Mouse (Mus musculus) midbrain, embryonic 16.5 days (tissue): ENCODE results near the gene Bnipl. TPM values are rescaled to one million over a fixed set of nuclear protein-coding genes. Genes with fewer than 3 reads are reported as not detected.

Source experiments
- ATAC-seq: fragments of 200-750 bp; cut with Nextera tagmentation; 2 replicates; pipeline ENCODE4 v1.8.0; 2017; ENCODE audit warnings: moderate TSS enrichment
- H3K27ac ChIP-seq: fragments of 300-500 bp; sonication (generic); 2 replicates; pipeline ENCODE4 v1.5.1; 2014; ENCODE audit warnings: mild to moderate bottlenecking, low read length, mixed read lengths
- H3K27me3 ChIP-seq: fragments of 300-500 bp; sonication (generic); 2 replicates; pipeline ENCODE4 v1.6.1; 2014; ENCODE audit warnings: low read depth, low read length, mixed read lengths; ENCODE audit not compliant: control insufficient read depth, insufficient read depth
- H3K36me3 ChIP-seq: fragments of 300-500 bp; sonication (generic); 2 replicates; pipeline ENCODE4 v1.6.1; 2014; ENCODE audit warnings: mild to moderate bottlenecking, low read length, moderate library complexity, mixed read lengths; ENCODE audit not compliant: control insufficient read depth, insufficient read depth
- H3K4me1 ChIP-seq: fragments of 300-500 bp; sonication (generic); 2 replicates; pipeline ENCODE4 v1.6.1; 2014; ENCODE audit warnings: mild to moderate bottlenecking, low read length, mixed read lengths; ENCODE audit not compliant: control insufficient read depth, insufficient read depth
- H3K4me2 ChIP-seq: fragments of 300-500 bp; sonication (generic); 2 replicates; pipeline ENCODE4 v1.6.1; 2014; ENCODE audit warnings: mild to moderate bottlenecking, low read length, mixed read lengths
- H3K4me3 ChIP-seq: fragments of 300-500 bp; sonication (generic); 2 replicates; pipeline ENCODE4 v1.5.1; 2014; ENCODE audit warnings: low read depth, mild to moderate bottlenecking, low read length, moderate library complexity, mixed read lengths
- H3K9ac ChIP-seq: fragments of 300-500 bp; sonication (generic); 2 replicates; pipeline ENCODE4 v1.6.1; 2014; ENCODE audit warnings: low read depth, low read length, mixed read lengths
- H3K9me3 ChIP-seq: fragments of 300-500 bp; sonication (generic); replicated peaks from 2 replicates; pipeline ENCODE4 v1.6.1; 2014; ENCODE audit warnings: mild to moderate bottlenecking, low read length, mixed read lengths; ENCODE audit not compliant: control insufficient read depth, poor library complexity, severe bottlenecking
- WGBS: fragments of 180-500 bp; shearing (Covaris S2); extraction: QIAGEN DNeasy Blood & Tissue Kit; methylation state at CpG from one replicate; pipeline ENCODE4 v1.1.7; 2014; 5-methylcytosine and 5-hydroxymethylcytosine counted together
- polyA plus RNA-seq: library from polyadenylated mRNA; unstranded; fragments of >200 nt; fragmentation: Nextera tagmentation; extraction: Ambion mirVana; gene quantifications from 2 replicates; pipeline ENCODE4 v1.2.1, GENCODE M21; 2015

The Bnipl gene
- polyA plus RNA-seq, 1 experiment from 2014 or later = not detected

- Histone ChIP-seq H3K4me1 (peaks cover 22% of the 10 kb centered on the region), H3K27ac (peak overlapping the region; percentile 84), H3K27me3 (no peaks in the 10 kb centered on the region), H3K9me3 (no peaks in the 10 kb centered on the region), H3K4me2 (peak overlapping the region; percentile 86), H3K36me3 (peaks cover under 1% of the 10 kb centered on the region; the same call in 1 of the 2 replicates), H3K4me3 (peak overlapping the region; percentile 60), H3K9ac (peak overlapping the region; percentile 76)
- ATAC-seq = peak; percentile 43
- under 1% methylated on average over 48 of the region's 51 CpGs for WGBS
Observed at GRCm38 (mm10) chr3:95282865-95283588, 32.0 kb upstream of the Bnipl start.

- under 1% methylated on average over 11 of the region's 11 CpGs for WGBS
- no peaks in the 10 kb centered on the region for H3K36me3 ChIP-seq
- no peaks in the 10 kb centered on the region for H3K9me3 ChIP-seq
- peak overlapping the region; percentile 76 for H3K9ac ChIP-seq
- H3K4me2 ChIP-seq = peak overlapping the region; percentile 86
- peaks cover 22% of the 10 kb centered on the region for H3K4me1 ChIP-seq
- no peak for ATAC-seq
- peak overlapping the region; percentile 60 for H3K4me3 ChIP-seq
- peak overlapping the region; percentile 84 for H3K27ac ChIP-seq
- no peaks in the 10 kb centered on the region for H3K27me3 ChIP-seq
Observed at GRCm38 (mm10) chr3:95282381-95282864, 31.4 kb upstream of the Bnipl start.

GRCm38 (mm10) chr3:95281216-95282126 is 30.5 kb upstream of the Bnipl start, which contains the start of the genes Mindy1 and Prune1:
Mindy1 (plus strand) TSS chr3:95281345.
Prune1 (minus strand) TSS chr3:95282076.
- Histone ChIP-seq H3K27ac (peak within 1 kb of the TSS; percentile 84), H3K9ac (peak within 1 kb of the TSS; percentile 84), H3K36me3 (no peaks in the 10 kb centered on the region), H3K4me1 (peaks cover 22% of the 10 kb centered on the region), H3K4me2 (peak within 1 kb of the TSS; percentile 86), H3K4me3 (peak within 1 kb of the TSS; percentile 71), H3K27me3 (no peaks in the 10 kb centered on the region), H3K9me3 (no peaks in the 10 kb centered on the region)
- ATAC-seq = peak; percentile 92
- under 1% methylated on average over 40 of the region's 53 CpGs for WGBS

- peak overlapping the region; percentile 84 for H3K27ac ChIP-seq
- ATAC-seq = no peak
- WGBS = 32% methylated on average over 8 of the region's 8 CpGs
- no peaks in the 10 kb centered on the region for H3K36me3 ChIP-seq
- peak overlapping the region; percentile 71 for H3K4me3 ChIP-seq
- H3K9me3 ChIP-seq = no peaks in the 10 kb centered on the region
- H3K4me2 ChIP-seq = peak overlapping the region; percentile 86
- H3K4me1 ChIP-seq = peaks cover 22% of the 10 kb centered on the region
- peak overlapping the region; percentile 84 for H3K9ac ChIP-seq
- no peaks in the 10 kb centered on the region for H3K27me3 ChIP-seq
Observed at GRCm38 (mm10) chr3:95280747-95281146, 29.8 kb upstream of the Bnipl start.

- no peaks in the 10 kb centered on the region for H3K27me3 ChIP-seq
- H3K27ac ChIP-seq = no peak overlapping the region
- H3K4me2 ChIP-seq = no peak overlapping the region
- H3K4me3 ChIP-seq = no peak overlapping the region
- 100% methylated on average over 1 of the region's 1 CpGs for WGBS
- peaks cover 5% of the 10 kb centered on the region for H3K4me1 ChIP-seq
- no peak for ATAC-seq
- H3K9me3 ChIP-seq = no peaks in the 10 kb centered on the region
- no peak overlapping the region for H3K9ac ChIP-seq
- no peaks in the 10 kb centered on the region for H3K36me3 ChIP-seq
Observed at GRCm38 (mm10) chr3:95277149-95277551, 26.2 kb upstream of the Bnipl start.

- 85% methylated on average over 5 of the region's 5 CpGs for WGBS
- Histone ChIP-seq H3K27ac (no peak overlapping the region), H3K4me1 (peaks cover 5% of the 10 kb centered on the region), H3K36me3 (0 out of 2 replicates have a peak, but pooled peaks cover 2% of the 10 kb centered on the region), H3K27me3 (no peaks in the 10 kb centered on the region), H3K9ac (no peak overlapping the region), H3K4me3 (no peak overlapping the region), H3K4me2 (no peak overlapping the region), H3K9me3 (no peaks in the 10 kb centered on the region)
- no peak for ATAC-seq
Observed at GRCm38 (mm10) chr3:95276428-95276934, 25.5 kb upstream of the Bnipl start.

GRCm38 (mm10) chr3:95275161-95275560 is 24.2 kb upstream of the Bnipl start:
- H3K9me3 ChIP-seq = no peaks in the 10 kb centered on the region
- no peak overlapping the region for H3K9ac ChIP-seq
- H3K4me2 ChIP-seq = no peak overlapping the region
- no peaks in the 10 kb centered on the region for H3K27me3 ChIP-seq
- H3K4me3 ChIP-seq = no peak overlapping the region
- no peaks in the 10 kb centered on the region for H3K4me1 ChIP-seq
- H3K36me3 ChIP-seq = 0 out of 2 replicates have a peak, but pooled peaks cover 2% of the 10 kb centered on the region
- H3K27ac ChIP-seq = no peak overlapping the region
- 92% methylated on average over 6 of the region's 6 CpGs for WGBS
- no peak for ATAC-seq

GRCm38 (mm10) chr3:95274453-95274852 is 23.5 kb upstream of the Bnipl start:
- Histone ChIP-seq H3K4me1 (no peaks in the 10 kb centered on the region), H3K36me3 (0 out of 2 replicates have a peak, but pooled peaks cover 2% of the 10 kb centered on the region), H3K27ac (no peak overlapping the region), H3K9ac (no peak overlapping the region), H3K9me3 (no peaks in the 10 kb centered on the region), H3K4me2 (no peak overlapping the region), H3K27me3 (no peaks in the 10 kb centered on the region), H3K4me3 (no peak overlapping the region)
- WGBS = 92% methylated on average over 4 of the region's 4 CpGs
- no peak for ATAC-seq
